Mouse (Mus musculus): Measurements from ENCODE around the gene Hadh.

DNA sequence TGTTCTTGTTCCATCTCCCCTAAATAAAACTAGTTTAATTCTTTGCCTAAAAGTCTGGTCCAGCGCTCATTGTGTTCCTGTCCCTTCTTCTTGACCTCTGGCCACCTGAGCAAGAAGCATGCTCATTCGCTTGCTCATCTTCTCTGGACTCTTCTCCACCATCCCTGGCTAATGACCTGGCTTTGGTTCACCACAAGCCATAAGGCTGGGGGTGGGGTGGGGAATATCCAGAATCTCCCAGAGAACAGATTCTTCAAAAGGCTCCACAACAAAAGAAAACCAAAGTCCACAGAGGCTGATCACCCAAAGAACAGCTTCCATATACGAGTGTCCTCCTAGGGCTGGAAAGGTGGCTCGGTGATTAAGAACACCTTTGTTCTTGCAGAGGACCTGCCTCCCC, 16.9 kb downstream of the Hadh start:
- no peak for TF ChIP-seq CHD2 (IDR thresholded peaks at IDR 0.05; ENCODE audit: low read depth, low read length)
- TF ChIP-seq HCFC1 (IDR thresholded peaks at IDR 0.05; ENCODE audit: borderline replicate concordance, insufficient read depth, low read length) = no peak
- TF ChIP-seq MAFK (IDR thresholded peaks at IDR 0.05; ENCODE audit: insufficient read depth, low read depth, low read length) = no peak
- TF ChIP-seq ZC3H11A (IDR thresholded peaks at IDR 0.05; ENCODE audit: borderline replicate concordance, low read depth, low read length) = no peak
- TF ChIP-seq ZNF384 (IDR thresholded peaks at IDR 0.05; ENCODE audit: low read depth, low read length) = no peak
